In the genomic region with DNA sequence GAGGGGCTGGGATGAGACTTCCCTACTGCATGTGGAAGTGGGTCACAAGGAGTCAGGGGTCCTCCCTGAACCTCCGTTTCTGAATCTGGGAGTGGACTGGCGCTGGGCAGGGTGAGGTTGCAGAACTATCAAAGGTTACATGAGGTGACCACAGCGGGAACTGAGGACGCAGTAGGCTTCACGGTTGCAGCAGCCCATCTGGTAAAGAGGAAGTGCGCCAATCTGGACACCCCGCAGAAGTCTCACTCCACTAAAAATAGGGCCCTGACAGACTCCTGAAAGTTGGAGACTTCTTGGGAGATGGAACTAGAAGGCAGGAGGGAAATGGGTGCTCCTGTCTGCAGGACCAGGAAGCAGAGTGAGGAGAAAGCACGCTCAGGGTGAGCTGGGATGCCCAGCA, we compare ENCODE assay signal across 17 mouse cellular contexts. TPM values are rescaled to one million over a fixed set of nuclear protein-coding genes. Genes with fewer than 3 reads are reported as not detected.
A peak's percentile ranks its signal among the peaks of the same experiment; 100 is the strongest.
DNase-seq lines count a peak whose midpoint lies in the region; TF ChIP-seq lines count a peak whose summit lies in the region.
"Had no signal": no experiment of that assay in that cellular context is flagged by ENCODE, and none has a peak within 500 bp of the region (broad histone marks: within the 10 kb centered on the region; RNA-seq: fewer than 3 reads in every experiment).

No protein-coding gene starts in this region.

- peak overlapping the region; percentile 15; the same call in 1 of the 2 replicates for H3K27ac ChIP-seq in cerebellum, adult 2 months (ENCODE audit: insufficient read depth, low read length)
- H3K27ac ChIP-seq: embryonic facial prominence, embryonic 12.5 days; hindbrain, embryonic 12.5 days; kidney, embryonic 15.5 days; limb, embryonic 12.5 days; midbrain, embryonic 12.5 days had no signal

- peak; percentile 60 to 70 for DNase-seq in cerebellum, adult 2 months
- DNase-seq in cerebellum, postnatal 4 days (ENCODE audit: low spot score in 2 of 2): no peak
- DNase-seq in left cerebral cortex, adult 18-20 months (ENCODE audit: low spot score in 2 of 2): peak; percentile 66 to 80
- no peak for DNase-seq in left cerebral cortex, postnatal 10 days (ENCODE audit: extremely low spot score in 1 of 2, low spot score in 2 of 2)
- peak; percentile 49 to 79 for DNase-seq in frontal cortex, adult 2 months (ENCODE audit: extremely low spot score in 1 of 2, low spot score in 1 of 2)
- DNase-seq in right cerebral cortex, postnatal 25 days: peak; percentile 67
- no peak for DNase-seq in adrenal gland, adult 2 months
- DNase-seq in testis, postnatal 10 days (ENCODE audit: low spot score): no peak
- DNase-seq: liver, postnatal 0 days; thymus, adult 18-20 months had no signal

- no peak for TF ChIP-seq POLR2A in cerebellum, adult 2 months (IDR thresholded peaks at IDR 0.05; ENCODE audit: borderline replicate concordance, insufficient read depth, low read length)

- H3K27me3 ChIP-seq in cerebellum, adult 2 months (ENCODE audit: control insufficient read depth, insufficient read depth, low read length): no peaks in the 10 kb centered on the region

- intact Hi-C loops in left cerebral cortex, postnatal 10 days (cut with DNase I): no loop called here

- H3K4me3 ChIP-seq in cerebellum, adult 2 months (replicated peaks; ENCODE audit: insufficient read depth, low read depth, low read length): no peak overlapping the region
- H3K4me3 ChIP-seq: embryonic facial prominence, embryonic 12.5 days; hindbrain, embryonic 12.5 days; kidney, embryonic 15.5 days; limb, embryonic 12.5 days; midbrain, embryonic 12.5 days; myocyte had no signal

- WGBS in cerebellum, adult 2 months: 14% methylated on average over 8 of the region's 8 CpGs

- peaks cover 24% of the 10 kb centered on the region for H3K4me1 ChIP-seq in cerebellum, adult 2 months (ENCODE audit: control insufficient read depth, insufficient read depth, low read length)
- H3K4me1 ChIP-seq: embryonic facial prominence, embryonic 12.5 days had no signal

- no peak for TF ChIP-seq CTCF in cerebellum, adult 2 months (IDR thresholded peaks at IDR 0.05; ENCODE audit: borderline replicate concordance, insufficient read depth, low read depth, low read length)

RNA-seq across cellular contexts. Expression of gene Atp2b2, which starts 2.5 kb away (rescaled TPM):
- 217 and 230 TPM in 2 replicates for polyA plus RNA-seq in cerebellum, adult 2 months (2012; rRNA removed)
- 100 to 1,000 TPM; 569 to 617 TPM for total RNA-seq in left cerebral cortex, adult 18-20 months (2021)
- 100 to 1,000 TPM; 441 to 448 TPM for total RNA-seq in left cerebral cortex, postnatal 10 days (2021)
- polyA plus RNA-seq in frontal cortex, adult 2 months (2012; rRNA removed): 169 and 196 TPM in 2 replicates
- 1 to 10 TPM; 3.9 to 8.5 TPM for total RNA-seq in adrenal gland, adult 2 months (2021)
- 1.5 and 2.1 TPM in 2 replicates for polyA plus RNA-seq in adrenal gland, adult 2 months (2012; rRNA removed)
- total RNA-seq: neutrophil, adult 5-6 weeks had no signal
- polyA plus RNA-seq: myocyte had no signal

Comparison
In these comparisons a context has a peak if more than half of its experiments do, and no peak if none do; other contexts are left out.
1. DNase-seq: peak in cerebellum, adult 2 months (2 of 2), left cerebral cortex, adult 18-20 months (2 of 2), frontal cortex, adult 2 months (2 of 2) and right cerebral cortex, postnatal 25 days (single experiment); none in cerebellum, postnatal 4 days (0 of 2), left cerebral cortex, postnatal 10 days (0 of 2), adrenal gland, adult 2 months (single experiment) and testis, postnatal 10 days (single experiment).
2. RNA of gene Atp2b2, which starts 2.5 kb away (total RNA-seq): 569 to 617 TPM in left cerebral cortex, adult 18-20 months and 441 to 448 TPM in left cerebral cortex, postnatal 10 days; 3.9 to 8.5 TPM in adrenal gland, adult 2 months; every median in the first group is over 10 times any median in the second.